Mouse (Mus musculus) limb, embryonic 11.5 days (tissue): ENCODE data around the gene Fam50b. TPM values are rescaled to one million over a fixed set of nuclear protein-coding genes. Genes with fewer than 3 reads are reported as not detected.

ENCODE experiments used
- ATAC-seq: fragments of 200-750 bp; cut with Nextera tagmentation; 2 replicates; pipeline ENCODE4 v1.8.0; 2017; ENCODE audit warnings: low read depth; ENCODE audit not compliant: insufficient number of reproducible peaks, low FRiP score, low TSS enrichment
- DNase-seq: peaks from one replicate; pipeline ENCODE4 v3.0.0-alpha.2; 2015; ENCODE audit warnings: low spot score
- H3K27ac ChIP-seq: fragments of 300-500 bp; sonication (generic); replicated peaks from 2 replicates; pipeline ENCODE4 v1.5.1; 2014; ENCODE audit warnings: low read depth, mild to moderate bottlenecking, low read length
- H3K27me3 ChIP-seq: fragments of 300-500 bp; sonication (generic); 2 replicates; pipeline ENCODE4 v1.6.1; 2014; ENCODE audit warnings: mild to moderate bottlenecking, low read length, mixed read lengths; ENCODE audit not compliant: control insufficient read depth, insufficient read depth
- H3K36me3 ChIP-seq: fragments of 300-500 bp; sonication (generic); 2 replicates; pipeline ENCODE4 v1.6.1; 2014; ENCODE audit warnings: mild to moderate bottlenecking, low read length, moderate library complexity, mixed read lengths; ENCODE audit not compliant: control insufficient read depth, insufficient read depth
- H3K4me1 ChIP-seq: fragments of 300-500 bp; sonication (generic); 2 replicates; pipeline ENCODE4 v1.6.1; 2014; ENCODE audit warnings: low read length, mixed read lengths; ENCODE audit not compliant: control insufficient read depth, insufficient read depth
- H3K4me2 ChIP-seq: fragments of 300-500 bp; sonication (generic); 2 replicates; pipeline ENCODE4 v1.6.1; 2014; ENCODE audit warnings: low read depth, mild to moderate bottlenecking, moderate library complexity; ENCODE audit not compliant: severe bottlenecking
- H3K4me3 ChIP-seq: fragments of 300-500 bp; sonication (generic); 2 replicates; pipeline ENCODE4 v1.5.1; 2014; ENCODE audit warnings: low read depth, low read length
- H3K9ac ChIP-seq: fragments of 300-500 bp; sonication (generic); 2 replicates; pipeline ENCODE4 v1.6.1; 2014; ENCODE audit warnings: mild to moderate bottlenecking, low read length
- H3K9me3 ChIP-seq: fragments of 300-500 bp; sonication (generic); 2 replicates; pipeline ENCODE4 v1.6.1; 2016; ENCODE audit warnings: low read length; ENCODE audit not compliant: control insufficient read depth
- WGBS: fragments of 180-500 bp; shearing (Covaris S2); extraction: QIAGEN DNeasy Blood & Tissue Kit; methylation state at CpG from one replicate; pipeline ENCODE4 v1.1.7; 2014; 5-methylcytosine and 5-hydroxymethylcytosine counted together
- polyA plus RNA-seq: library from polyadenylated mRNA; unstranded; fragments of >200 nt; fragmentation: Nextera tagmentation; extraction: Ambion mirVana; gene quantifications from 2 replicates; pipeline ENCODE4 v1.2.1, GENCODE M21; 2014

Fam50b gene
- polyA plus RNA-seq, 1 experiment from 2014 or later = not detected

DNA sequence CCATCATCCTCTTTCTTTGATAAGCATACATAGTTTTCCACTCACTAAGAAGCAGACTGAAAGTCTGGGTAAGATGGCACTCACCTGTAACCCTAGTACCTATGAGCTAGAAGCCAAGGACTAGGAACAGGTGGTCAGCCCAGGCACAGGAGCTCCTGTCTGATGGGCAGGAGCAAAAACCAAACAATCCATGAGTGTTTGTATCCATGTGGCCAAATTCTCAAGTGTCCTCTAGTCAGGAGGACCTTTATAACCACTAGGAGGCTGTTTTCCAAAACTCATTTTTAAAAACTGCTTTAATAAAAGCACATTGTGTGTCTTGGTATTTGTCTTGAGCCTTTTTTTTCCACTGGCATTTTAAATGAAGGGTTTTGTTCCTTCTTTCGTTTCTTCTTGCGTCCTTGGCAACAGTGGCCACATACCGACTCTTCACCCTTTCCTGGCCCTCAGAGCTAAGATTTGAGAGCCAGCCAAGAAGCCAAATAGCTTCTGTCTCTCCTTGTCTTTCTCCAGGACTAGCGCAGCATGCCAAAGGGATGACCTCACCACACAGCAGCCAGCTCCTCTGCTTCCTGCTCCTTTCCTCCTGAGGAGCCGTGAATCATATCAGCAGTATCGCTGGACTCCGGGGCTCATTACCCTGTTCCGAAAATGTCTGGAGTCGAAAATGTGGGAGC, 8.7 kb upstream of the Fam50b start:
- ATAC-seq = peak; percentile 65
- no peaks in the 10 kb centered on the region for H3K9me3 ChIP-seq
- no peaks in the 10 kb centered on the region for H3K27me3 ChIP-seq
- no peaks in the 10 kb centered on the region for H3K36me3 ChIP-seq
- no peak for DNase-seq
- 28% methylated on average over 9 of the region's 9 CpGs for WGBS
- H3K4me3 ChIP-seq = no peak overlapping the region
- H3K27ac ChIP-seq = 0 out of 2 replicates have a peak overlapping the region, but pooled peaks have one; percentile 73
- H3K4me2 ChIP-seq = peak overlapping the region; percentile 8; the same call in 1 of the 2 replicates
- H3K4me1 ChIP-seq = peaks cover 19% of the 10 kb centered on the region
- no peak overlapping the region for H3K9ac ChIP-seq

DNA sequence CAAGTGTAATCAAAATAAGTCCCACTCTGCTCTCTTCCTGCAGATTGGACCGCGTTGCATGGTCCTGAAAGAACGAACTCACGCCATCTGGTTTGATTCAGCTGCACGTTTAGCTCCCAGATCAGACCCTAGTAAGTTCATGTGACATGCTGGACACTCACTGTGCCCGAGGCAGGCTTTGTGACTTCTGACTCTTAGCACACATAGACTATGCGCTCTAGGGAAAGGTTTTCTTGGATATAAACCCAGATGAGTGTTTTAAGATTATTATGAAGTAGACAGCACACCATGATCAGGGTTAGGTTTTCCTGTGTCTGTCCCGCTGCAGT, 8.2 kb upstream of the Fam50b start:
- Histone ChIP-seq H3K4me1 (peaks cover 19% of the 10 kb centered on the region), H3K27me3 (no peaks in the 10 kb centered on the region), H3K9ac (no peak overlapping the region), H3K4me2 (peak overlapping the region; percentile 8; the same call in 1 of the 2 replicates), H3K27ac (peak overlapping the region; percentile 73; the same call in 1 of the 2 replicates), H3K9me3 (no peaks in the 10 kb centered on the region), H3K36me3 (no peaks in the 10 kb centered on the region), H3K4me3 (no peak overlapping the region)
- peak; percentile 66 for DNase-seq
- peak; percentile 15; the same call in 1 of the 2 replicates for ATAC-seq
- WGBS = 19% methylated on average over 8 of the region's 8 CpGs

- DNase-seq (no peak), ATAC-seq (no peak)
- no peaks in the 10 kb centered on the region for H3K27me3 ChIP-seq
- 80% methylated on average over 2 of the region's 2 CpGs for WGBS
- H3K9me3 ChIP-seq = no peaks in the 10 kb centered on the region
- H3K9ac ChIP-seq = no peak overlapping the region
- no peak overlapping the region for H3K27ac ChIP-seq
- H3K4me1 ChIP-seq = peaks cover 19% of the 10 kb centered on the region
- H3K36me3 ChIP-seq = no peaks in the 10 kb centered on the region
- H3K4me2 ChIP-seq = no peak overlapping the region
- no peak overlapping the region for H3K4me3 ChIP-seq
Observed at GRCm38 (mm10) chr13:34727060-34727459, 7.6 kb upstream of the Fam50b start.

DNA sequence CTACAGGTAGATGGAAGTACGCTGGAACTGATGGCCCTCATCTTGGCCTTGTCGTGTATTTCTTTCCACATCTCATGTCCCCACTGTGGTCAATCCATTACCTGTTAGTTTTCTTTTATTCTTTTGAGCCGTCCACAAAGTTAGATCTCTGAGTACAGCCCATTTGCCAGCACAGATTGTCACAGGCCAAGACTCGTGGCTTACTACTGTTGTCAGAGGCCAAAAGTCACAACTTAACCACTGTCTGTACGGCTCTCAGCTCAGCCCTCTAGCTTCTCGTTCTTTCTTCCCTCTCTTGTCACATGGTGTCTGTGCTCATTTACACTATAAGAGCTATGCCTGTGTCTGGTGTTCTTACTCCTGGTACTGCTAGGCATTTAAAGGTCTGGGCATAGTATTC, 3.1 kb upstream of the Fam50b start:
- no peak for ATAC-seq

DNA sequence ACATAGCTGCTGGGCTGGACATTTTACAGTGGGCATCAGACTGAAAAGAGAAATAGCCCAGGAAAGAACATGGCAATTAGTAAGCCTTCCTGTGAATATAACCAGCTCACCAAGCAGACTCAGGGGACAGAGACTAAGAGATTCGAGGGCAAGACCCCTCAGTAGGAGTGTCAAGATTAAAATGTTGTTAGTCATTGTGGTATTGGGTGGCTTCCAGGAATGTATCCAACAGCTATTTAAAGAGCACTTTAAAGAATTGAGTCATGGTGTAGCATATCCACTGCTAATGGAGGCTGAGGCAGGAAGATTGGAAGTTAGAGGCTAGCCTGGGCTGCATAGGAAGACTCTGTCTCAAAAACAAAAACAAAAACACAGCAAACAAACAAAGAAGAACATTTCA, 870 bp upstream of the Fam50b start:
- DNase-seq (no peak), ATAC-seq (no peak)
- Histone ChIP-seq H3K4me3 (no peak overlapping the region), H3K36me3 (no peaks in the 10 kb centered on the region), H3K9me3 (no peaks in the 10 kb centered on the region), H3K4me2 (no peak overlapping the region), H3K27ac (no peak overlapping the region), H3K27me3 (no peaks in the 10 kb centered on the region), H3K9ac (no peak overlapping the region), H3K4me1 (no peaks in the 10 kb centered on the region)
- whole genome bisulfite sequencing = 61% methylated on average over 1 of the region's 1 CpGs

More for the DNA sequence above, 3.1 kb upstream of the Fam50b start:
- Histone ChIP-seq H3K4me2 (no peak overlapping the region), H3K4me3 (no peak overlapping the region), H3K9me3 (no peaks in the 10 kb centered on the region), H3K27me3 (no peaks in the 10 kb centered on the region), H3K27ac (no peak overlapping the region), H3K9ac (no peak overlapping the region), H3K4me1 (0 out of 2 replicates have a peak, but pooled peaks cover 3% of the 10 kb centered on the region), H3K36me3 (no peaks in the 10 kb centered on the region)
- WGBS = 86% methylated on average over 6 of the region's 6 CpGs
- no peak for DNase-seq

- Histone ChIP-seq H3K9ac (no peak overlapping the region), H3K4me2 (no peak overlapping the region), H3K9me3 (no peaks in the 10 kb centered on the region), H3K4me1 (no peaks in the 10 kb centered on the region), H3K4me3 (no peak overlapping the region), H3K27me3 (no peaks in the 10 kb centered on the region), H3K36me3 (no peaks in the 10 kb centered on the region), H3K27ac (no peak overlapping the region)
- DNase-seq = no peak
- 88% methylated on average over 7 of the region's 7 CpGs for WGBS
- ATAC-seq = no peak
Observed at GRCm38 (mm10) chr13:34737968-34738698, 3.5 kb downstream of the Fam50b start.

GRCm38 (mm10) chr13:34738699-34738973, 4.0 kb downstream of the Fam50b start:
- no peak for DNase-seq
- Histone ChIP-seq H3K4me3 (no peak overlapping the region), H3K4me2 (no peak overlapping the region), H3K4me1 (no peaks in the 10 kb centered on the region), H3K9ac (no peak overlapping the region), H3K9me3 (no peaks in the 10 kb centered on the region), H3K36me3 (no peaks in the 10 kb centered on the region), H3K27ac (no peak overlapping the region), H3K27me3 (no peaks in the 10 kb centered on the region)
- ATAC-seq = no peak
- WGBS = 92% methylated on average over 1 of the region's 1 CpGs

DNA sequence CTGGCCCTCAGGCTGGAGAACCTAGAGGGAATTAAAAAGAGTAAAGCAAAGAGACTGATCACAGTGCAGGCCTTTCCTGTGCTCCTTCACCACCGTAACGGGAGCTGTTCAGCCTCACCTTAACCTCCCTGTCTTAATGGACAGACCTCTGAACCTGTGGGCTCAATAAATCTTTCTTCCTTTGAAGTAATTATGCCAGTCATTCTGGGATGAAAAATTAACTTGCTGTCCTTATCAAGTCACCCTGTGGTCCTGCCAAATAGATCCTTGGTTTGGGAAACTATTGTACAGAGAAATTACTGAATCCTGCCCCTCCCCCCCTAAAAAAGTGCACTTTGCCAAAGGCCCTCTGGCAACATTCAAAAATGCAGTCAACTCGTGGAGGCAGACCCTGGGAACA, 4.4 kb downstream of the Fam50b start:
- no peak for ATAC-seq
- Histone ChIP-seq H3K9ac (no peak overlapping the region), H3K4me2 (no peak overlapping the region), H3K27me3 (no peaks in the 10 kb centered on the region), H3K27ac (no peak overlapping the region), H3K4me3 (no peak overlapping the region), H3K9me3 (no peaks in the 10 kb centered on the region), H3K36me3 (no peaks in the 10 kb centered on the region), H3K4me1 (no peaks in the 10 kb centered on the region)
- DNase-seq = no peak
- WGBS = 51% methylated on average over 3 of the region's 3 CpGs
